Mouse (Mus musculus) kidney, postnatal 0 days (tissue): ENCODE results near the gene Lipf. TPM values are rescaled to one million over a fixed set of nuclear protein-coding genes. Genes with fewer than 3 reads are reported as not detected.

Source experiments
- ATAC-seq: fragments of 200-750 bp; cut with Nextera tagmentation; replicated peaks from 2 replicates; pipeline ENCODE4 v1.8.0; 2017; ENCODE audit warnings: low read depth, moderate number of reproducible peaks, moderate TSS enrichment, moderate library complexity; ENCODE audit not compliant: low FRiP score
- DNase-seq: peaks from one replicate; pipeline ENCODE4 v3.0.0-alpha.2; 2016; ENCODE audit warnings: low spot score
- H3K27ac ChIP-seq: fragments of 300-500 bp; sonication (generic); 2 replicates; pipeline ENCODE4 v1.5.1; 2014; ENCODE audit warnings: mild to moderate bottlenecking
- H3K27me3 ChIP-seq: fragments of 300-500 bp; sonication (generic); 2 replicates; pipeline ENCODE4 v1.6.1; 2014; ENCODE audit warnings: low read length, mixed read lengths; ENCODE audit not compliant: insufficient read depth
- H3K36me3 ChIP-seq: fragments of 300-500 bp; sonication (generic); 2 replicates; pipeline ENCODE4 v1.6.1; 2014; ENCODE audit warnings: low read length, mixed read lengths; ENCODE audit not compliant: insufficient read depth
- H3K4me1 ChIP-seq: fragments of 300-500 bp; sonication (generic); replicated peaks from 2 replicates; pipeline ENCODE4 v1.6.1; 2014; ENCODE audit warnings: antibody characterized with exemption, low read length, mixed read lengths; ENCODE audit not compliant: insufficient read depth
- H3K4me2 ChIP-seq: fragments of 300-500 bp; sonication (generic); 2 replicates; pipeline ENCODE4 v1.6.1; 2014; ENCODE audit warnings: mild to moderate bottlenecking, low read length, moderate library complexity, mixed read lengths
- H3K4me3 ChIP-seq: fragments of 300-500 bp; sonication (generic); replicated peaks from 2 replicates; pipeline ENCODE4 v1.5.1; 2014; ENCODE audit warnings: low read depth, low read length
- H3K9ac ChIP-seq: fragments of 300-500 bp; sonication (generic); 2 replicates; pipeline ENCODE4 v1.6.1; 2014; ENCODE audit warnings: low read depth, low read length
- H3K9me3 ChIP-seq: fragments of 300-500 bp; sonication (generic); replicated peaks from 2 replicates; pipeline ENCODE4 v1.6.1; 2016; ENCODE audit warnings: low read length, inconsistent platforms, mixed read lengths
- CTCF ChIP-seq: IDR thresholded peaks from 2 replicates; pipeline ENCODE4 v1.5.1; 2016; ENCODE audit warnings: antibody characterized with exemption, low read depth, mild to moderate bottlenecking, moderate library complexity
- WGBS: fragments of 180-500 bp; shearing (Covaris S2); extraction: QIAGEN DNeasy Blood & Tissue Kit; methylation state at CpG from one replicate; pipeline ENCODE4 v1.1.7; 2014; 5-methylcytosine and 5-hydroxymethylcytosine counted together
- polyA plus RNA-seq: library from polyadenylated mRNA; unstranded; fragments of >200 nt; fragmentation: Nextera tagmentation; extraction: Ambion mirVana; gene quantifications from 2 replicates; pipeline ENCODE4 v1.2.1, GENCODE M21; 2015

The Lipf gene
- polyA plus RNA-seq = 0.26 and 0.47 TPM in 2 replicates

- Histone ChIP-seq H3K9me3 (no peaks in the 10 kb centered on the region), H3K4me2 (no peak within 1 kb of the TSS), H3K27me3 (no peaks in the 10 kb centered on the region), H3K9ac (no peak within 1 kb of the TSS), H3K36me3 (no peaks in the 10 kb centered on the region), H3K27ac (no peak within 1 kb of the TSS), H3K4me3 (no peak within 1 kb of the TSS), H3K4me1 (no peaks in the 10 kb centered on the region)
- no peak for TF ChIP-seq CTCF
- no peak for DNase-seq
- no peak for ATAC-seq
Observed at GRCm38 (mm10) chr19:33960887-33961286, at the start of gene Lipf. TSS of gene Lipf (plus strand) at chr19:33961187.

- no peak for TF ChIP-seq CTCF
- Histone ChIP-seq H3K9ac (no peak overlapping the region), H3K4me1 (no peaks in the 10 kb centered on the region), H3K27me3 (no peaks in the 10 kb centered on the region), H3K4me3 (no peak overlapping the region), H3K9me3 (no peaks in the 10 kb centered on the region), H3K27ac (no peak overlapping the region), H3K36me3 (no peaks in the 10 kb centered on the region), H3K4me2 (no peak overlapping the region)
- no peak for ATAC-seq
- no peak for DNase-seq
Observed at GRCm38 (mm10) chr19:33924099-33924498, 36.9 kb upstream of the Lipf start.

- Histone ChIP-seq H3K4me2 (no peak overlapping the region), H3K36me3 (no peaks in the 10 kb centered on the region), H3K27me3 (no peaks in the 10 kb centered on the region), H3K27ac (no peak overlapping the region), H3K4me3 (no peak overlapping the region), H3K9me3 (no peaks in the 10 kb centered on the region), H3K4me1 (no peaks in the 10 kb centered on the region), H3K9ac (no peak overlapping the region)
- ATAC-seq = no peak
- peak; percentile 59 for DNase-seq
- WGBS = 50% methylated on average over 3 of the region's 3 CpGs
- TF ChIP-seq CTCF = peak; percentile 62; the same call in 1 of the 2 replicates
Observed at GRCm38 (mm10) chr19:33979007-33979406, 18.0 kb downstream of the Lipf start.

- Histone ChIP-seq H3K27ac (no peak overlapping the region), H3K9ac (no peak overlapping the region), H3K27me3 (no peaks in the 10 kb centered on the region), H3K4me3 (no peak overlapping the region), H3K4me1 (no peaks in the 10 kb centered on the region), H3K4me2 (no peak overlapping the region), H3K9me3 (no peaks in the 10 kb centered on the region), H3K36me3 (no peaks in the 10 kb centered on the region)
- ATAC-seq = no peak
- peak; percentile 0 for DNase-seq
- 25% methylated on average over 3 of the region's 3 CpGs for WGBS
- no peak for TF ChIP-seq CTCF
Observed at GRCm38 (mm10) chr19:33983043-33983442, 22.1 kb downstream of the Lipf start.

- Histone ChIP-seq H3K36me3 (no peaks in the 10 kb centered on the region), H3K4me1 (no peaks in the 10 kb centered on the region), H3K27ac (no peak within 1 kb of the TSS), H3K27me3 (no peaks in the 10 kb centered on the region), H3K4me3 (no peak within 1 kb of the TSS), H3K9ac (no peak within 1 kb of the TSS), H3K9me3 (no peaks in the 10 kb centered on the region), H3K4me2 (no peak within 1 kb of the TSS)
- TF ChIP-seq CTCF = no peak
- DNase-seq = no peak
- 84% methylated on average over 6 of the region's 6 CpGs for WGBS
- no peak for ATAC-seq
Observed at GRCm38 (mm10) chr19:34008002-34008401, 47.0 kb downstream of the Lipf start, which contains the start of gene Lipk. TSS of gene Lipk (plus strand) at chr19:34008290.

- H3K27me3 ChIP-seq = no peaks in the 10 kb centered on the region
- H3K27ac ChIP-seq = no peak overlapping the region
- TF ChIP-seq CTCF = no peak
- 80% methylated on average over 11 of the region's 11 CpGs for WGBS
- no peak overlapping the region for H3K9ac ChIP-seq
- H3K9me3 ChIP-seq = no peaks in the 10 kb centered on the region
- DNase-seq (no peak), ATAC-seq (no peak)
- no peaks in the 10 kb centered on the region for H3K4me1 ChIP-seq
- no peak overlapping the region for H3K4me2 ChIP-seq
- H3K4me3 ChIP-seq = no peak overlapping the region
- no peaks in the 10 kb centered on the region for H3K36me3 ChIP-seq
Observed at GRCm38 (mm10) chr19:34021440-34022172, 60.6 kb downstream of the Lipf start.
